Mouse (Mus musculus) forebrain, embryonic 12.5 days (tissue): ENCODE measurements at regions not wholly inside any gene's neighbourhood (a gene's known extent, or its start where the extent isn't known, plus 50 kb on each side); places are given as distances from the start of the nearest gene placed in this dataset.

Experiments used
- ATAC-seq: fragments of 200-750 bp; cut with Nextera tagmentation; 2 replicates; pipeline ENCODE4 v1.8.0; 2017; ENCODE audit warnings: moderate TSS enrichment; ENCODE audit not compliant: low FRiP score
- H3K27ac ChIP-seq: fragments of 300-500 bp; sonication (generic); 2 replicates; pipeline ENCODE4 v1.5.1; 2016; ENCODE audit warnings: mild to moderate bottlenecking
- H3K27me3 ChIP-seq: fragments of 300-500 bp; sonication (generic); 2 replicates; pipeline ENCODE4 v1.6.1; 2016; ENCODE audit warnings: mild to moderate bottlenecking
- H3K36me3 ChIP-seq: fragments of 300-500 bp; sonication (generic); replicated peaks from 2 replicates; pipeline ENCODE4 v1.6.1; 2016; ENCODE audit warnings: mild to moderate bottlenecking
- H3K4me1 ChIP-seq: fragments of 300-500 bp; sonication (generic); 2 replicates; pipeline ENCODE4 v1.6.1; 2016
- H3K4me2 ChIP-seq: fragments of 300-500 bp; sonication (generic); 2 replicates; pipeline ENCODE4 v1.6.1; 2016; ENCODE audit warnings: mild to moderate bottlenecking, moderate library complexity
- H3K4me3 ChIP-seq: fragments of 300-500 bp; sonication (generic); replicated peaks from 2 replicates; pipeline ENCODE4 v1.5.1; 2016; ENCODE audit warnings: mild to moderate bottlenecking
- H3K9ac ChIP-seq: fragments of 300-500 bp; sonication (generic); 2 replicates; pipeline ENCODE4 v1.6.1; 2016; ENCODE audit warnings: mild to moderate bottlenecking
- H3K9me3 ChIP-seq: fragments of 300-500 bp; sonication (generic); 2 replicates; pipeline ENCODE4 v1.6.1; 2016
- WGBS: fragments of 180-500 bp; shearing (Covaris S2); methylation state at CpG from one replicate; pipeline ENCODE4 v1.1.7; 2016; 5-methylcytosine and 5-hydroxymethylcytosine counted together

GRCm38 (mm10) chr12:112435295-112436110 lies 53.7 kb upstream of the A530016L24Rik start:
- Histone ChIP-seq H3K9ac (no peak overlapping the region), H3K27me3 (0 out of 2 replicates have a peak, but pooled peaks cover 3% of the 10 kb centered on the region), H3K4me3 (no peak overlapping the region), H3K9me3 (no peaks in the 10 kb centered on the region), H3K4me2 (no peak overlapping the region), H3K36me3 (no peaks in the 10 kb centered on the region), H3K27ac (peak overlapping the region; percentile 79), H3K4me1 (peaks cover 36% of the 10 kb centered on the region)
- ATAC-seq, result peak; percentile 42; the same call in 1 of the 2 replicates
- WGBS, result 56% methylated on average over 21 of the region's 21 CpGs

GRCm38 (mm10) chr12:112437046-112437445 lies 52.2 kb upstream of the A530016L24Rik start:
- no peak for ATAC-seq
- no peaks in the 10 kb centered on the region for H3K36me3 ChIP-seq
- 78% methylated on average over 3 of the region's 3 CpGs for WGBS
- no peak overlapping the region for H3K4me3 ChIP-seq
- H3K9ac ChIP-seq, result no peak overlapping the region
- H3K4me1 ChIP-seq, result peaks cover 35% of the 10 kb centered on the region
- no peak overlapping the region for H3K4me2 ChIP-seq
- H3K9me3 ChIP-seq, result no peaks in the 10 kb centered on the region
- H3K27me3 ChIP-seq, result 0 out of 2 replicates have a peak, but pooled peaks cover 3% of the 10 kb centered on the region
- no peak overlapping the region for H3K27ac ChIP-seq

- H3K4me3 ChIP-seq, result no peak overlapping the region
- no peaks in the 10 kb centered on the region for H3K9me3 ChIP-seq
- no peak for ATAC-seq
- peaks cover 28% of the 10 kb centered on the region for H3K4me1 ChIP-seq
- 80% methylated on average over 8 of the region's 8 CpGs for WGBS
- no peaks in the 10 kb centered on the region for H3K36me3 ChIP-seq
- H3K27ac ChIP-seq, result no peak overlapping the region
- no peak overlapping the region for H3K9ac ChIP-seq
- 0 out of 2 replicates have a peak, but pooled peaks cover 3% of the 10 kb centered on the region for H3K27me3 ChIP-seq
- no peak overlapping the region for H3K4me2 ChIP-seq
Measured at GRCm38 (mm10) chr12:112438206-112438605, 51.0 kb upstream of the A530016L24Rik start.
